Mouse (Mus musculus) kidney, adult 2 months (tissue): ENCODE data around the gene Trmt61a.

Experiments used
- CTCF ChIP-seq: fragments of 200-500 bp; conservative IDR thresholded peaks from 2 replicates; pipeline ENCODE4 v1.5.1; 2011; ENCODE audit warnings: low read depth, mild to moderate bottlenecking, control low read depth, low read length, moderate library complexity, mixed read lengths; ENCODE audit not compliant: insufficient read depth, insufficient read length
- POLR2A ChIP-seq: fragments of 200-500 bp; IDR thresholded peaks from one replicate; pipeline ENCODE4 v1.6.1; 2011; ENCODE audit warnings: low read depth, low read length, control low read depth

GRCm38 (mm10) chr12:111689426-111689825 lies 11.5 kb downstream of the Trmt61a start:
- no peak for TF ChIP-seq CTCF
- TF ChIP-seq POLR2A = no peak
